Mouse (Mus musculus): Measurements from ENCODE around the gene Sspn. TPM values are rescaled to one million over a fixed set of nuclear protein-coding genes. Genes with fewer than 3 reads are reported as not detected.
A peak's percentile ranks its signal among the peaks of the same experiment; 100 is the strongest.

Gene Sspn
- polyA plus RNA-seq, 1 experiment, result 4.7 TPM

DNA sequence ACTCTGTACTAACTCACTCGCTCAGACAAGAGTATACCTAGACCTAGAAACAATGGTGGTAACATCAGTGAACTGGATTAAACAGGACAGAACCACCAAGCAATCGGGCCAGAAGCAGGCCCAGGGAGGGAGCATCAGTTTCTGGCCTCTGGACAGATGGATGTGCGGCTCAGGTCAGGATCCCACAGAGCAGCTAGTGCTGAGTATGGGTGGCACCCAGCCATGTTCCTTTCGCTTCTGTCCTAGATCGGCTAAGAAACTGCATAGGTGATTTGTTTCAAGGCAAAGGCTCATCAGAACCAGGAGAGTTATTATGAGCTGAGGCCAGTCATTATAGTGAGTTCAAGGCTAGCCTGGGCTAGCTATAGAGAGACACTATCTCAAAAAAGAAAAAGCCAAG is 27.3 kb upstream of the Sspn start:
- TF ChIP-seq MAX (IDR thresholded peaks at IDR 0.05) (no peak), CTCF (IDR thresholded peaks at IDR 0.05; ENCODE audit: control insufficient read depth, insufficient read depth, insufficient read length) (no peak), FOSL1 (IDR thresholded peaks at IDR 0.05; ENCODE audit: insufficient read depth, low read length, poor library complexity, severe bottlenecking) (no peak), MYOD1 (IDR thresholded peaks at IDR 0.05; ENCODE audit: control insufficient read depth, insufficient read length, low read depth) (no peak), MYOG (IDR thresholded peaks at IDR 0.05; ENCODE audit: control insufficient read depth, extremely low read depth, insufficient read length) (no peak), USF1 (IDR thresholded peaks at IDR 0.05; ENCODE audit: low read depth) (no peak), CEBPB (IDR thresholded peaks at IDR 0.05; ENCODE audit: low read depth) (no peak)
- Histone ChIP-seq H3K79me3 (ENCODE audit: low read depth) (no peaks in the 10 kb centered on the region), H3K79me2 (ENCODE audit: control insufficient read depth, insufficient read depth) (no peaks in the 10 kb centered on the region), H3ac (ENCODE audit: control insufficient read depth, insufficient read length, low read depth) (no peak overlapping the region), H3K27me3 (ENCODE audit: control insufficient read depth, insufficient read depth, insufficient read length) (no peaks in the 10 kb centered on the region), H3K36me3 (ENCODE audit: control insufficient read depth, insufficient read depth) (no peaks in the 10 kb centered on the region), H3K4me3 (ENCODE audit: insufficient read depth, poor library complexity, severe bottlenecking) (no peak overlapping the region)

DNA sequence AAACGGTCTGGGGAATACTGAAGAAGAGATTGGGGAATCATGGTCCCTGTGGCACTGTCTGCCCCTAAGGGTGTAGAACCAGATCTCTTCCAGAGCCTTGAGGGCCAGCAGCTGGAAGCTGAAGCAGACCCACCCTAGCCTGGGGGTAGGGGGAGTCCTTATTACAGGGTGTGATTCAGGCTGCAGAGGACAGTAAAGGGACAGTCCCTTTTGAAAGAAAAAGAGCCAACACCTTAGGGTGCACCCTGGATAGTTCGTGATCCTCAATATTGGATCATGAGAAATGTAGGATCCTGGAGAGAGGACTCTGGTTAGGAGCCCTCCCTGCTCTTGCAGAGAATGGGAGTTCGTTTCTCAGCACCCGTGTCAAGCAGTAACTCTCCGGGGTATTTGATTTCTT is 26.8 kb upstream of the Sspn start:
- no peaks in the 10 kb centered on the region for H3K36me3 ChIP-seq (ENCODE audit: control insufficient read depth, insufficient read depth)
- no peak for TF ChIP-seq CEBPB (IDR thresholded peaks at IDR 0.05; ENCODE audit: low read depth)
- TF ChIP-seq FOSL1 (IDR thresholded peaks at IDR 0.05; ENCODE audit: insufficient read depth, low read length, poor library complexity, severe bottlenecking), result no peak
- no peak for TF ChIP-seq MYOD1 (IDR thresholded peaks at IDR 0.05; ENCODE audit: control insufficient read depth, insufficient read length, low read depth)
- no peak for TF ChIP-seq USF1 (IDR thresholded peaks at IDR 0.05; ENCODE audit: low read depth)
- no peak for TF ChIP-seq CTCF (IDR thresholded peaks at IDR 0.05; ENCODE audit: control insufficient read depth, insufficient read depth, insufficient read length)
- no peak for TF ChIP-seq MAX (IDR thresholded peaks at IDR 0.05)
- TF ChIP-seq MYOG (IDR thresholded peaks at IDR 0.05; ENCODE audit: control insufficient read depth, extremely low read depth, insufficient read length), result no peak
- no peaks in the 10 kb centered on the region for H3K79me2 ChIP-seq (ENCODE audit: control insufficient read depth, insufficient read depth)
- no peaks in the 10 kb centered on the region for H3K27me3 ChIP-seq (ENCODE audit: control insufficient read depth, insufficient read depth, insufficient read length)
- no peak overlapping the region for H3K4me3 ChIP-seq (ENCODE audit: insufficient read depth, poor library complexity, severe bottlenecking)
- no peaks in the 10 kb centered on the region for H3K79me3 ChIP-seq (ENCODE audit: low read depth)
- H3ac ChIP-seq (ENCODE audit: control insufficient read depth, insufficient read length, low read depth), result no peak overlapping the region

DNA sequence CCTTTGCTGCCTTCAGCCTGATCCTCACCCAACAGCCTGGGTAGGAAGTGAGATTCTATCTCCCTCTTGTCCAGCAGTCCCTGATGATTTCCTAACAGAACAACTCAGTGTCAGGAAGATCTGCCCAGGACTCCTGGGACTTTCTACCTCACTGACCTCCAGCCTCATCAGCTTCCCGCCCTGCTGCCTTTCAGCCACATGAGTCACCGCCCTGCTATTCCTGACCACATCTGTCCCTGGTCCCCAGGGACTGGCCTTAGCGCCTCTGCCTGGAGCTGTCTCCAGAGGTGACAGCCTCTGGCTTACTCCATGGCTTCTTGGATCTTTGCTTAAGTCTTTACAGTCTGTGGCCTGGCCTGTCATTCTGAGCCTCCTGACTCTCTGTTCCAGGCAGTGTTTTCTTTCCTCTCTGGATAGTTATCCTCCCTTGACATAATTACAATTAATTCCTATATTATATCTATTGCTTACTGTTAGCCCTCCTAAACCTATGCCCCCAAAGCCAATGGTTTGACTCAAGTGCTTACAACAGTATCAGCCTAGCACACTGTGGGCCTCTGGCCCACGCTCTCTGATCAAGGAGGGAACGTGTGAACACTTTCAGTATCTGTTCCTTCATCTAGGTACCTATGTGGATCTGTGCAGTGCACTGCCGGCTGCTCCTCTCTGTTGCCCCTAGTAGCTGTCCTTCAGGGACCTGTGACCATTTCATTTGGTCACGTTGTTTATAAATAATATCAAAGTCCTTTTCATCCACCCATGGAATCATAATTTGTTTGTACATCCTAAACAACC is 25.1 kb upstream of the Sspn start:
- no peaks in the 10 kb centered on the region for H3K27me3 ChIP-seq (ENCODE audit: control insufficient read depth, insufficient read depth, insufficient read length)
- H3K79me3 ChIP-seq (ENCODE audit: low read depth), result no peaks in the 10 kb centered on the region
- TF ChIP-seq FOSL1 (IDR thresholded peaks at IDR 0.05; ENCODE audit: insufficient read depth, low read length, poor library complexity, severe bottlenecking) (peak; percentile 64), MYOD1 (IDR thresholded peaks at IDR 0.05; ENCODE audit: control insufficient read depth, insufficient read length, low read depth) (peak; percentile 54), USF1 (IDR thresholded peaks at IDR 0.05; ENCODE audit: low read depth) (no peak)
- no peaks in the 10 kb centered on the region for H3K79me2 ChIP-seq (ENCODE audit: control insufficient read depth, insufficient read depth)
- H3K36me3 ChIP-seq (ENCODE audit: control insufficient read depth, insufficient read depth), result no peaks in the 10 kb centered on the region
- H3K4me3 ChIP-seq (ENCODE audit: insufficient read depth, poor library complexity, severe bottlenecking), result no peak overlapping the region
- peak overlapping the region; percentile 30 for H3ac ChIP-seq (ENCODE audit: control insufficient read depth, insufficient read length, low read depth)

DNA sequence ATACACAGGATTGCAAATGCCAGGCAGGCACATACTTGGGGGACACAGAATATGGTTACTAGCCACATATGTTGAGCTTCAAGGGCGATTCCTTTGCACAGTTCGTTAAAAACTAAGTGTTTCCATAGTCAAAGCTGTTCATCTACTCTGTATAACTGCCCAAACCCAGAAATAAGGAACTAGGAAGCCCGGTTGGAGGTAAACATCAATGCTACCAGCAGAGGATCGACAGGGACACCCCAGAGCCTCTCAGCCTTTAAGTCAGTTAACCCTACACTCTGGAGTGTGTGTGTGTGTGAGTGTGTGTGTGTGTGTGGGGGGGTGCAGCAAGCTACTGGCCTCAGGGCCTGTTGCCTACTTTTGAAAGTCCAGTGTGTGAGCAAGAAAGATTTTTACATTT is 21.5 kb upstream of the Sspn start:
- no peak for TF ChIP-seq CTCF (IDR thresholded peaks at IDR 0.05; ENCODE audit: control insufficient read depth, insufficient read depth, insufficient read length)
- no peak for TF ChIP-seq MYOD1 (IDR thresholded peaks at IDR 0.05; ENCODE audit: control insufficient read depth, insufficient read length, low read depth)
- TF ChIP-seq MAX (IDR thresholded peaks at IDR 0.05), result no peak
- TF ChIP-seq MYOG (IDR thresholded peaks at IDR 0.05; ENCODE audit: control insufficient read depth, extremely low read depth, insufficient read length), result no peak
- no peak for TF ChIP-seq FOSL1 (IDR thresholded peaks at IDR 0.05; ENCODE audit: insufficient read depth, low read length, poor library complexity, severe bottlenecking)
- TF ChIP-seq USF1 (IDR thresholded peaks at IDR 0.05; ENCODE audit: low read depth), result no peak
- TF ChIP-seq CEBPB (IDR thresholded peaks at IDR 0.05; ENCODE audit: low read depth), result no peak
- Histone ChIP-seq H3K79me2 (ENCODE audit: control insufficient read depth, insufficient read depth) (no peaks in the 10 kb centered on the region), H3K36me3 (ENCODE audit: control insufficient read depth, insufficient read depth) (no peaks in the 10 kb centered on the region), H3K27me3 (ENCODE audit: control insufficient read depth, insufficient read depth, insufficient read length) (no peaks in the 10 kb centered on the region), H3K79me3 (ENCODE audit: low read depth) (no peaks in the 10 kb centered on the region), H3K4me3 (ENCODE audit: insufficient read depth, poor library complexity, severe bottlenecking) (no peak overlapping the region), H3ac (ENCODE audit: control insufficient read depth, insufficient read length, low read depth) (no peak overlapping the region)

DNA sequence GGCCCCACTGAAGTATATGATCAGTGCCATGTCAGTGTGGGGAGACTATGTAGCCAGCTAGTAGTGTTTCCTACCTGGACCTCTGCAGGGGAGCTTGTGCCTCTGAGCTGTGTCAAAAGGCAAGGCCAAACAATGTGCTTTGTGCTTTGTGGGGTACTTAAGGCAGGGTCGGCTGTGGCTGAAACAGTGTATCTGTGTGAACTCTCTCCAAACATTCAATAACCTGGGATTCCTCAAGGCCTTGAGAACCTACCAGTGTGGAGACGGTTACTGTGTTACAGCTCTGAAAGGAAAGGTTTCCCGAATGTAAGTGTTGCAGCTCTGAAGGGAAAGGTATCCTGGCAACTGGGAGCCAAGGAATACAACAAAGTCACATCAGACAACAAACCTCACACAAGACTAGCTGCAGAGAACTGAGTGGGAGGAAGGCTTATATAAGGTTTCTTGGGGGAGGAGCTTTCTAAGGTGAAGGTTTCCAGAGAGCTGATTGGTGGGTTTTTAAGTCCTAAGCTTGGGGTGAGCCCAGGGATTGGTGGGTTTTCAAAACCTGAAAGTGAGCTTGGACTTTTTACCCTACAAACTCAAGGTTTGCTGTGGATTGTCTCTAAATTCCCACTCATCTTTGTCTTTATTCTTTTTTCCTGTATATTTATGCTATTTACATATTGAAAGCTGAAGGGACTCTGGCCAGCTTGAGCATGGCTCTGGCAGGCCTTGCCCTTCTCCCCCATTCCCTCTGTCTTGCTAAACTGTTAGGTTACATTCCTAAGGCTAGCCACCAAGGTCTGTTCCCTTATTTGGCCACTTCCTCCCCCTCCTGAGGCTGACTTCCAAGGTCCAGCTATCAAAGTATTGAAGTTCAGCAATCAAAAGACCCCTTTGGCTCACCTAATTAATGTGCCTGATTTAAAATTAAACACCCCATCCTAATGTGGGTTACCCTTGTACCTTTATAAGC is 20.7 kb upstream of the Sspn start:
- Histone ChIP-seq H3K27me3 (ENCODE audit: control insufficient read depth, insufficient read depth, insufficient read length) (no peaks in the 10 kb centered on the region), H3K4me3 (ENCODE audit: insufficient read depth, poor library complexity, severe bottlenecking) (no peak overlapping the region), H3K79me2 (ENCODE audit: control insufficient read depth, insufficient read depth) (no peaks in the 10 kb centered on the region), H3ac (ENCODE audit: control insufficient read depth, insufficient read length, low read depth) (no peak overlapping the region), H3K79me3 (ENCODE audit: low read depth) (no peaks in the 10 kb centered on the region), H3K36me3 (ENCODE audit: control insufficient read depth, insufficient read depth) (no peaks in the 10 kb centered on the region)
- no peak for TF ChIP-seq CTCF (IDR thresholded peaks at IDR 0.05; ENCODE audit: control insufficient read depth, insufficient read depth, insufficient read length)
- no peak for TF ChIP-seq CEBPB (IDR thresholded peaks at IDR 0.05; ENCODE audit: low read depth)
- no peak for TF ChIP-seq MYOG (IDR thresholded peaks at IDR 0.05; ENCODE audit: control insufficient read depth, extremely low read depth, insufficient read length)
- TF ChIP-seq MYOD1 (IDR thresholded peaks at IDR 0.05; ENCODE audit: control insufficient read depth, insufficient read length, low read depth), result no peak
- no peak for TF ChIP-seq MAX (IDR thresholded peaks at IDR 0.05)
- no peak for TF ChIP-seq USF1 (IDR thresholded peaks at IDR 0.05; ENCODE audit: low read depth)
- no peak for TF ChIP-seq FOSL1 (IDR thresholded peaks at IDR 0.05; ENCODE audit: insufficient read depth, low read length, poor library complexity, severe bottlenecking)

Data from C2C12 (cell line).